Mouse (Mus musculus) limb, embryonic 10.5 days (tissue): ENCODE measurements at regions not wholly inside any gene's neighbourhood (a gene's known extent, or its start where the extent isn't known, plus 50 kb on each side); places are given as distances from the start of the nearest gene placed in this dataset.

ENCODE experiments used
- DNase-seq: peaks from one replicate; pipeline ENCODE4 v3.0.0-alpha.2; 2017; ENCODE audit warnings: low spot score
- H3K27ac ChIP-seq: fragments of 300-500 bp; sonication (generic); 2 replicates; pipeline ENCODE4 v1.5.1; 2016; ENCODE audit warnings: mild to moderate bottlenecking
- H3K27me3 ChIP-seq: fragments of 300-500 bp; sonication (generic); 2 replicates; pipeline ENCODE4 v1.6.1; 2016; ENCODE audit warnings: low read depth, mild to moderate bottlenecking; ENCODE audit not compliant: poor library complexity, severe bottlenecking
- H3K36me3 ChIP-seq: fragments of 300-500 bp; sonication (generic); 2 replicates; pipeline ENCODE4 v1.6.1; 2016; ENCODE audit warnings: mild to moderate bottlenecking, moderate library complexity
- H3K4me1 ChIP-seq: fragments of 300-500 bp; sonication (generic); 2 replicates; pipeline ENCODE4 v1.6.1; 2016
- H3K4me3 ChIP-seq: fragments of 300-500 bp; sonication (generic); 2 replicates; pipeline ENCODE4 v1.5.1; 2016; ENCODE audit warnings: mild to moderate bottlenecking, moderate library complexity
- H3K9me3 ChIP-seq: fragments of 300-500 bp; sonication (generic); replicated peaks from 2 replicates; pipeline ENCODE4 v1.6.1; 2016; ENCODE audit warnings: mild to moderate bottlenecking
- WGBS: fragments of 180-500 bp; shearing (Covaris S2); methylation state at CpG from one replicate; pipeline ENCODE4 v1.1.7; 2016; 5-methylcytosine and 5-hydroxymethylcytosine counted together

- H3K4me1 ChIP-seq = no peaks in the 10 kb centered on the region
- no peak overlapping the region for H3K27ac ChIP-seq
- H3K4me3 ChIP-seq = no peak overlapping the region
- H3K9me3 ChIP-seq = no peaks in the 10 kb centered on the region
- 95% methylated on average over 3 of the region's 3 CpGs for WGBS
- no peak for DNase-seq
- H3K36me3 ChIP-seq = no peaks in the 10 kb centered on the region
- H3K27me3 ChIP-seq = no peaks in the 10 kb centered on the region
Observed at GRCm38 (mm10) chr13:83382609-83383008, 121.2 kb upstream of the Mef2c start.

- no peaks in the 10 kb centered on the region for H3K36me3 ChIP-seq
- 78% methylated on average over 1 of the region's 1 CpGs for WGBS
- no peaks in the 10 kb centered on the region for H3K27me3 ChIP-seq
- H3K27ac ChIP-seq = no peak overlapping the region
- no peaks in the 10 kb centered on the region for H3K4me1 ChIP-seq
- no peaks in the 10 kb centered on the region for H3K9me3 ChIP-seq
- no peak overlapping the region for H3K4me3 ChIP-seq
- no peak for DNase-seq
Observed at GRCm38 (mm10) chr13:83394773-83395172, 109.1 kb upstream of the Mef2c start.

DNA sequence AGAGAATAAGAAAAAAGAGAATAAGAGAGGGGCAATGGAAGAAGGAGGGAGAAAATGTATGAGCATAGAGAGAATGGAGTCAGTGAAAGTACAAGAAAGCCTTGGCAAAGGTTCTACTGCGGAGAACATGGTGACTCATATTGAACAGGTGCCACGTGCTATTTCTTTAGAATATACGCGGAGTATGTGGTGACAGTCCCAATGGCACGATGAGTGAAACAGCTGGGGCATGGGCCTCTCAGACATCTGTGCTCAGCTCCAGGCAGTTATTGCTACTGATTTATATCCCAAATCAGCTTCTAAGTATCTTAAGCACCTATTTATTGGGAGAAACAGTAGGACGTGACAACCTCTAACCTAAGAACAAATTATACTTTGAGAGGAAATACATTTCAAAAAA is 104.5 kb upstream of the Mef2c start:
- no peak overlapping the region for H3K27ac ChIP-seq
- H3K36me3 ChIP-seq = no peaks in the 10 kb centered on the region
- H3K9me3 ChIP-seq = no peaks in the 10 kb centered on the region
- WGBS = 94% methylated on average over 6 of the region's 6 CpGs
- H3K27me3 ChIP-seq = no peaks in the 10 kb centered on the region
- no peak overlapping the region for H3K4me3 ChIP-seq
- H3K4me1 ChIP-seq = no peaks in the 10 kb centered on the region
- no peak for DNase-seq

GRCm38 (mm10) chr13:83439619-83440436 is 64.0 kb upstream of the Mef2c start:
- Histone ChIP-seq H3K4me1 (0 out of 2 replicates have a peak, but pooled peaks cover 4% of the 10 kb centered on the region), H3K4me3 (no peak overlapping the region), H3K27me3 (no peaks in the 10 kb centered on the region), H3K27ac (no peak overlapping the region), H3K36me3 (no peaks in the 10 kb centered on the region), H3K9me3 (no peaks in the 10 kb centered on the region)
- WGBS = 84% methylated on average over 6 of the region's 6 CpGs
- no peak for DNase-seq

- WGBS = 95% methylated on average over 1 of the region's 1 CpGs
- Histone ChIP-seq H3K36me3 (no peaks in the 10 kb centered on the region), H3K9me3 (no peaks in the 10 kb centered on the region), H3K27ac (no peak overlapping the region), H3K4me3 (no peak overlapping the region), H3K27me3 (no peaks in the 10 kb centered on the region), H3K4me1 (0 out of 2 replicates have a peak, but pooled peaks cover 4% of the 10 kb centered on the region)
- no peak for DNase-seq
Observed at GRCm38 (mm10) chr13:83444277-83444676, 59.6 kb upstream of the Mef2c start.

DNA sequence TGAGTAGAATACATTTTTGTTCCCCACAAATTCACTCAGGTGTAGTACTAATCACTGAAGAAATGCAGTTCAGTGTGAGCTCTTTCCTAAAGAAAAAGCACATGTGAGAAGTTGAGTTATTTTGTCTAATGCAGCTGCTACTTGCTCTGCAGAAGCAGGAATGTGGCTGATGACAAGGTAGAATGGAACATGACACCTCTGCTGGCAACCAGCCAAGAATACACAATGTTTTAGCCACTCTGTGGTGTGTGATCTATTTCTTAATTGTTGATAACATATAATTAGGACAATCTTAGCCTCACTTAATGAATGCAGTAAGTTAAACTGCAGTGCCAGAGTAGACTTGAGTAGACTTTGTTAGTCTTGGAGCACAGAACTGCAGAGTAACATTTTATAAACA is 53.0 kb upstream of the Mef2c start:
- H3K9me3 ChIP-seq = no peaks in the 10 kb centered on the region
- H3K4me3 ChIP-seq = no peak overlapping the region
- no peaks in the 10 kb centered on the region for H3K36me3 ChIP-seq
- H3K4me1 ChIP-seq = no peaks in the 10 kb centered on the region
- DNase-seq = peak; percentile 48
- H3K27ac ChIP-seq = no peak overlapping the region
- no peaks in the 10 kb centered on the region for H3K27me3 ChIP-seq

GRCm38 (mm10) chr13:83452987-83453386 is 50.8 kb upstream of the Mef2c start:
- H3K27ac ChIP-seq = no peak overlapping the region
- 89% methylated on average over 4 of the region's 4 CpGs for WGBS
- no peaks in the 10 kb centered on the region for H3K4me1 ChIP-seq
- DNase-seq = no peak
- H3K4me3 ChIP-seq = no peak overlapping the region
- no peaks in the 10 kb centered on the region for H3K27me3 ChIP-seq
- no peaks in the 10 kb centered on the region for H3K9me3 ChIP-seq
- no peaks in the 10 kb centered on the region for H3K36me3 ChIP-seq
